Mouse (Mus musculus): Measurements from ENCODE around the gene Dnaic1. TPM values are rescaled to one million over a fixed set of nuclear protein-coding genes. Genes with fewer than 3 reads are reported as not detected.

Gene Dnaic1
- total and polyA plus RNA-seq, 3 experiments = 0.34 to 4.1 (median 0.89) TPM

GRCm38 (mm10) chr4:41678863-41679262 is 109.3 kb downstream of the Dnaic1 start:
- Histone ChIP-seq H3K27ac (ENCODE audit: insufficient read depth, low read depth) (no peak overlapping the region), H3K4me2 (ENCODE audit: insufficient read depth, low read depth, poor library complexity, severe bottlenecking) (no peak overlapping the region), H3K4me3 (replicated peaks in 1 of 3; ENCODE audit: low read depth in 2 of 3, low read length in 2 of 3, poor library complexity in 1 of 3) (no peak overlapping the region), H3K27me3 (replicated peaks) (peaks cover 87% of the 10 kb centered on the region), H3K9me3 (replicated peaks; ENCODE audit: low read length) (no peaks in the 10 kb centered on the region), H3K9ac (ENCODE audit: insufficient read depth, low read depth) (no peak overlapping the region), H3K4me1 (ENCODE audit: control insufficient read depth in 1 of 2, insufficient read depth in 2 of 2) (no peaks in the 10 kb centered on the region), H3K36me3 (replicated peaks in 1 of 2; ENCODE audit: control insufficient read depth in 1 of 2, insufficient read depth in 1 of 2, low read length in 1 of 2) (no peaks in the 10 kb centered on the region), H3K79me2 (replicated peaks; ENCODE audit: control insufficient read depth, extremely low read depth, insufficient read depth, poor library complexity, severe bottlenecking) (no peaks in the 10 kb centered on the region)
- in situ Hi-C loops (cut with MboI; ENCODE audit: low pct_ligation_motif_present, low pct_unique_long_range_greater_than_20kb, low sequenced_read_pairs) = no loop called here
- no peak for TF ChIP-seq UBTF (IDR thresholded peaks at IDR 0.05; ENCODE audit: low read depth, low read length)
- no peak for TF ChIP-seq JUND (conservative IDR thresholded peaks at IDR 0.05; ENCODE audit: low read depth, low read length)
- no peak for TF ChIP-seq CHD1 (IDR thresholded peaks at IDR 0.05; ENCODE audit: low read depth, low read length)
- TF ChIP-seq ZNF384 (IDR thresholded peaks at IDR 0.05; ENCODE audit: low read depth, low read length) = no peak
- no peak for TF ChIP-seq MAFK (IDR thresholded peaks at IDR 0.05; ENCODE audit: insufficient replicate concordance, low read length)
- no peak for TF ChIP-seq TCF12 (IDR thresholded peaks at IDR 0.05; ENCODE audit: low read depth, low read length)
- TF ChIP-seq USF2 (conservative IDR thresholded peaks at IDR 0.05; ENCODE audit: low read depth, low read length) = no peak
- no peak for TF ChIP-seq ZC3H11A (IDR thresholded peaks at IDR 0.05; ENCODE audit: low read depth, low read length)
- TF ChIP-seq MXI1 (IDR thresholded peaks at IDR 0.05; ENCODE audit: low read depth, low read length) = no peak
- TF ChIP-seq MYC (IDR thresholded peaks at IDR 0.05; ENCODE audit: low read depth, low read length) = no peak
- TF ChIP-seq USF1 (IDR thresholded peaks at IDR 0.05; ENCODE audit: low read depth, low read length) = no peak
- TF ChIP-seq SMC3 (IDR thresholded peaks at IDR 0.05; ENCODE audit: low read depth, low read length) = no peak
- TF ChIP-seq CTCF (conservative IDR thresholded peaks at IDR 0.05 in 1 of 2, IDR thresholded peaks at IDR 0.05 in 1 of 2; ENCODE audit: low read depth in 2 of 2, low read length in 2 of 2) = no peak
- no peak for TF ChIP-seq PAX5 (IDR thresholded peaks at IDR 0.05; ENCODE audit: low read length)
- no peak for TF ChIP-seq RAD21 (IDR thresholded peaks at IDR 0.05; ENCODE audit: low read depth, low read length)
- dilution Hi-C loops (cut with MboI; ENCODE audit: extremely low pct_ligation_motif_present, extremely low pct_unique_long_range_greater_than_20kb, low sequenced_read_pairs) = no loop called here
- DNase-seq (ENCODE audit: extremely low read depth) = no peak

GRCm38 (mm10) chr4:41679291-41679690 is 109.7 kb downstream of the Dnaic1 start:
- no peaks in the 10 kb centered on the region for H3K4me1 ChIP-seq (ENCODE audit: control insufficient read depth in 1 of 2, insufficient read depth in 2 of 2)
- H3K27ac ChIP-seq (ENCODE audit: insufficient read depth, low read depth) = no peak overlapping the region
- H3K27me3 ChIP-seq (replicated peaks) = peaks cover 83% of the 10 kb centered on the region
- H3K36me3 ChIP-seq (replicated peaks in 1 of 2; ENCODE audit: control insufficient read depth in 1 of 2, insufficient read depth in 1 of 2, low read length in 1 of 2) = no peaks in the 10 kb centered on the region
- no peak overlapping the region for H3K4me3 ChIP-seq (replicated peaks in 1 of 3; ENCODE audit: low read depth in 2 of 3, low read length in 2 of 3, poor library complexity in 1 of 3)
- no peak overlapping the region for H3K4me2 ChIP-seq (ENCODE audit: insufficient read depth, low read depth, poor library complexity, severe bottlenecking)
- DNase-seq (ENCODE audit: extremely low read depth) = no peak
- TF ChIP-seq JUND (conservative IDR thresholded peaks at IDR 0.05; ENCODE audit: low read depth, low read length) = no peak
- no peak for TF ChIP-seq TBP (conservative IDR thresholded peaks at IDR 0.05; ENCODE audit: low read depth, low read length)
- TF ChIP-seq KAT2A (IDR thresholded peaks at IDR 0.05; ENCODE audit: insufficient replicate concordance, low read length) = no peak
- no peak for TF ChIP-seq USF2 (conservative IDR thresholded peaks at IDR 0.05; ENCODE audit: low read depth, low read length)
- no peak for TF ChIP-seq MEF2A (IDR thresholded peaks at IDR 0.05; ENCODE audit: borderline replicate concordance, low read depth, low read length)
- no peak for TF ChIP-seq JUN (IDR thresholded peaks at IDR 0.05; ENCODE audit: insufficient read depth, low read depth, low read length)
- TF ChIP-seq EP300 (IDR thresholded peaks at IDR 0.05; ENCODE audit: low read length) = no peak
- no peak for TF ChIP-seq MYC (IDR thresholded peaks at IDR 0.05; ENCODE audit: low read depth, low read length)
- in situ Hi-C loops (cut with MboI; ENCODE audit: low pct_ligation_motif_present, low pct_unique_long_range_greater_than_20kb, low sequenced_read_pairs) = no loop called here
- H3K79me2 ChIP-seq (replicated peaks; ENCODE audit: control insufficient read depth, extremely low read depth, insufficient read depth, poor library complexity, severe bottlenecking) = no peaks in the 10 kb centered on the region
- no peak overlapping the region for H3K9ac ChIP-seq (ENCODE audit: insufficient read depth, low read depth)
- no peaks in the 10 kb centered on the region for H3K9me3 ChIP-seq (replicated peaks; ENCODE audit: low read length)
- dilution Hi-C loops (cut with MboI; ENCODE audit: extremely low pct_ligation_motif_present, extremely low pct_unique_long_range_greater_than_20kb, low sequenced_read_pairs) = no loop called here

All from CH12.LX (cell line).